Mouse (Mus musculus) frontal cortex, adult 2 months (tissue): ENCODE measurements around the gene Manf. TPM values are rescaled to one million over a fixed set of nuclear protein-coding genes. Genes with fewer than 3 reads are reported as not detected.

Experiments used
- DNase-seq, 2 experiments: peaks; one replicate each; pipeline ENCODE4 v3.0.0; 2022; ENCODE audit warnings: low spot score in 1 of 2; ENCODE audit errors: extremely low spot score in 1 of 2
- polyA plus RNA-seq: library from polyadenylated mRNA; depleted of rRNA; stranded (reverse); fragments of >200 nt; gene quantifications from 2 replicates; pipeline ENCODE4 v1.2.3, GENCODE M21; 2012; rRNA removed

The Manf gene
- 69.3 and 75.8 TPM in 2 replicates for polyA plus RNA-seq

DNA sequence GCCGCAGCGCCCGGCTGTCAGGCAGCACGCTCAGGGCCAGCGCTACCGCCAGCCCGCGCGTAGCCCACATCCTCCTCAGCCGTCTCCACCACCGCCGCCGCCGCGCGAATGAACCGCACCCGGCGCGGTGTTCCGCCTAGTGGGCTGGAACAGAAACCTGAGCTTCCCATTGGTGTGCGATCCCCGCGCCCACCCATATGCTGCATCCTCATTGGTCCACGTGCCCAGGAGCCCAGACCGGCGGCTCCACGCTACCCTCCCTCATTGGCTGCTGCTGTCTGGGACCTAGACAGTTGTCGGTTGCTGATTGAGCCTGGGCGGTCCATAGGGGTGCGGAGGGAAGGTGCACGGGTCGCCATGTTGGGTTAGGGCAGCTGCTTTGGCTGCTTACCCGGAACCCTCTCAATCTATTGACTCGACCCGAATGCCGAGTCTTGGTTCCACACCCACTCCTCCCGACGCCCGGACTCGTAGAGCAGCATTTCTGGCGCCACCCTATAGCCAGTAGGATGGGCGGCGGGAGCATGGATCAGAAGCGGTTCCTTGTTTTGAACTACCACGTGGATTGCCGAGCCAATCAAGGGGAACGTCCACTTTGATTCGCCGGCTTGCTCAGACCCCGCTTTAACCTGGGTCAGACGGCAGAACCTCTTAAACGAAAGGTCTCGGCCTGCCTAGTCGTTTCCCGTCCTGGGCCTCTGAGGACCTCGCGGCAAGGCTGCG is at the start of gene Manf:
Gene Manf, minus strand, starts transcription at position 151 of the 723 bp plus-strand sequence.
- peak; percentile 98 to 99 for DNase-seq

DNA sequence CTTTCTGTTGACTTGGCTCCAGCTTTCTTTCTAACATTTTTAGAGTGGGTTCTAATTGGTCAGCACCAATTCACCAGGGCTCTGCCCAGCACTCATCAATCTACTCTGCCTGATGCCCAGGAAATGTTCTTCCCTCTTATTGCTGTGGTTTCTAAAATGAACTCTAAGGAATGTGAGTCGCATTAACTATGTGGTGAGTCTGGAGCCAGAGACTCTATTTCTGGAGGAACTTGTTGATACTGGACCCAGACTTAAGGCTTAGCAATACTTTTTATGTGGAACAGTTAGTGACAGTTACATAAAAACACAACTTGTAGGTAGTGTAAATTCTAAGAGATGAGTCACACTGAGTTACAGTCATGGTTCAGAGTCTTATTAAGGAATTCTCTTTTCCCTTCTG is 43.2 kb upstream of the Manf start:
- peak; percentile 38 to 48 for DNase-seq

DNA sequence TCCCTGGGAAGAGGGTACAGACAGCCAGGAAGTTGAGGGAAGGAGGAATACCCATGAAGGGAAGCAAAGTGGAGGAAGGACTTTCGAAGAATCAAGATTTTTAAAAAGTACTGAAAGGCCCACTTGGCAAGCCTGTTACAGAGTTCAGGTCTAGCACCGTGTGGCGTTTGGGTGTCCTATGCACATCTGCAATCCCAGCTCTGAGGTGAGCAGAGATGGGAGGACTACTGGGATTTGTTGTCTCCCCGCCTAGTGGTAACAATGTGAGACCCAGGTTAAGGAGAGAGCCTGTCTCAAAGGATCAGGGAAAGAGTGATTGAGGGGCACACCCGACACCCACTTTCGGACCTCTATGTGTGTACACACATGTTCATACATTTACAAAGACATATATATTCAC is 23.1 kb upstream of the Manf start:
- no peak for DNase-seq

GRCm38 (mm10) chr9:106913759-106914158 is 22.0 kb upstream of the Manf start:
- DNase-seq = no peak

- DNase-seq = no peak
These were observed 19.8 kb upstream of the Manf start for GRCm38 (mm10) chr9:106911624-106912023.

- no peak for DNase-seq
These were observed 16.9 kb upstream of the Manf start for GRCm38 (mm10) chr9:106908715-106909114.

GRCm38 (mm10) chr9:106908174-106908573 is 16.4 kb upstream of the Manf start:
- DNase-seq = no peak

GRCm38 (mm10) chr9:106906597-106906996 is 14.8 kb upstream of the Manf start:
- no peak for DNase-seq

DNA sequence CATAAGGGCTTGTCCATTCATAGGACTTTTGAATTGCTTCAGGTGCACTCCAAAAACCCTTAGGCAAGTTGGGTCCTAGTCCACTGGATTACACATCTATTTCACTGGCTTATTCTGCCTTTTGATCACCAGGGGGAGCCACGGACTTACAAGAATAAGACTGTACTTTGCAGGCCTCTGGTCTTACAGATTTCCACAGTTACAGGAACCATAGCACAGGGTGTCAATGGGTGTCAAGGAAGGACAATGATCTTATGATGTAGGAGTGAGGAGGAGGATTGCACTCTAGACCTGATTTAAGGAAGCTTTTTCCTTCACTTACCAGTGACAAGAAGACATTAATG is 12.0 kb upstream of the Manf start:
- DNase-seq = peak in 1 of 2 experiments; percentile 77

- no peak for DNase-seq
These were observed 11.5 kb upstream of the Manf start for GRCm38 (mm10) chr9:106903099-106903790.

- DNase-seq = no peak
These were observed 9.8 kb upstream of the Manf start for GRCm38 (mm10) chr9:106901596-106901995.

DNA sequence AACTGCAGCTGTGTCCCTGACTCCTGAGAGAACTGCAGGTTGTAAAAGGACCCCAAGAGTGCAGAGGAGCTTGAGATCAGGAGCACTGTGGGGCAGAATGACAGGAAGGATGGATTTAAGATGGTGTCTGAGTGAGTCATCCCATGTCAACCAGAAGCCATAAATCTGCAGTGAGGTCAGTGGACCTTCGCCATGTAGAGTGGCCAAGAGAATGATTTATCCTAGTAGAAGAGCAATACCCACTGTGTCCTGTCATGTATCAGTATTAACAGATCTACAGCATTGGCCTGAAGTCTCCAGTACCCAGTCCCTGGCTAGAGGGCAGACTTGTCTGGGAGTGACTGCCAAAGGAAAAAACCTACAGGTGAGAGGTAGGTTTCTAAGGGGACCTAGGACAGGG is 7.1 kb upstream of the Manf start:
- DNase-seq = no peak

DNA sequence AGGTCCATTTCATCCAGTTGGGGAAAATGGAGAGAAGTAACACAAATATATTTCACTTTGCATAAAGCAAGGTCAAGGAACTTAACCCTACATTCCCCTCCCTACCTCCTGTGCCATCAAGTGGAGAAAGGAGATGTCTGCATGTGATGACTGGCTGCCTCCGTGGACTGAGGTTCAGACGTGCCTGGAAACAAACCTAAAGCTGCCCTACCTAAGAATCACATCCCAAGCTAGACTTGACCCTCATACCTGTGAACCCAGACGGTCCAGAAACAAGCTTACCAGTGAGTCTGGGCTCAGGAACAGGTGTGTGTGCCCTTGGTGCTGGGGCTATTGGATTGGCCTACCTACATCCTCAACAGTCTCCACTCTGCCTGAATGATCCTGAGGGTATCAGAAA is 1.5 kb upstream of the Manf start:
- no peak for DNase-seq

DNA sequence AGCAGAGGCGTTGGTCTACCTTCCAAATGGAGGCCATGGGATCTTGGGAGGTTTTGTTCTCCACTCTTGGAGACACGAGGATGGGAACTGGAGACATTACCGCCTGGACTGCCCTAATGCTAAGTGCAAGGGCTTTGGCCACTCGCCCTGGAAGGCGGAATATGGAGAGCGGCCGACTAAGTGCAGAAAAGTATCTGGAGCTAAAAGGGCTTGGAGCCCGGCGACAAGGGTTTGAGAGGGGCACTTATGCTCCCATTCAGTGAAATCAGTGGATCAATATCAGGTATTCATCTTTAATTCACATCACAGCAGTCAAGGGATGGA is 735 bp upstream of the Manf start:
- DNase-seq = no peak

DNA sequence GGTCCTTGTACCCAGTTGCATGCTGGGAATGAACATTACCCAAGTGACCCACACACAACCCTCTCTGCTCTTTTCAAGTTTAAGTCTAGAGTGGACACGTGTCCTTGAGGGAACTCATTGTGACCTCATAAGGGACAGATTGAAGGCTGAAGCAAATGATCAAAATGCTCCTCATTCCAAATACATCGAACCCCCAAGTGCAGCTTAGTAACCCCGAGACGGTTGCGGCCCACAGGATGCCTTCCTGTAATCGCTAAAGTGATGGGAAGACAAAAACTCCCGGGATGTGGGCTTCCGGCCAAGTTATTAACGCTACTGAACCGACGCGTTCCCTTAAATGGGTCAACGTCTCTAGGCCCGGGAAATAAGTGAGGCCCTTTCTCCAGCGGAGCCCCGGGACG is 438 bp downstream of the Manf start:
- no peak for DNase-seq

GRCm38 (mm10) chr9:106890496-106891240 is 1.1 kb downstream of the Manf start:
- DNase-seq = no peak

- DNase-seq = no peak
These were observed 2.5 kb downstream of the Manf start for GRCm38 (mm10) chr9:106889321-106889720.

- no peak for DNase-seq
These were observed 3.4 kb downstream of the Manf start for GRCm38 (mm10) chr9:106888346-106888745.

DNA sequence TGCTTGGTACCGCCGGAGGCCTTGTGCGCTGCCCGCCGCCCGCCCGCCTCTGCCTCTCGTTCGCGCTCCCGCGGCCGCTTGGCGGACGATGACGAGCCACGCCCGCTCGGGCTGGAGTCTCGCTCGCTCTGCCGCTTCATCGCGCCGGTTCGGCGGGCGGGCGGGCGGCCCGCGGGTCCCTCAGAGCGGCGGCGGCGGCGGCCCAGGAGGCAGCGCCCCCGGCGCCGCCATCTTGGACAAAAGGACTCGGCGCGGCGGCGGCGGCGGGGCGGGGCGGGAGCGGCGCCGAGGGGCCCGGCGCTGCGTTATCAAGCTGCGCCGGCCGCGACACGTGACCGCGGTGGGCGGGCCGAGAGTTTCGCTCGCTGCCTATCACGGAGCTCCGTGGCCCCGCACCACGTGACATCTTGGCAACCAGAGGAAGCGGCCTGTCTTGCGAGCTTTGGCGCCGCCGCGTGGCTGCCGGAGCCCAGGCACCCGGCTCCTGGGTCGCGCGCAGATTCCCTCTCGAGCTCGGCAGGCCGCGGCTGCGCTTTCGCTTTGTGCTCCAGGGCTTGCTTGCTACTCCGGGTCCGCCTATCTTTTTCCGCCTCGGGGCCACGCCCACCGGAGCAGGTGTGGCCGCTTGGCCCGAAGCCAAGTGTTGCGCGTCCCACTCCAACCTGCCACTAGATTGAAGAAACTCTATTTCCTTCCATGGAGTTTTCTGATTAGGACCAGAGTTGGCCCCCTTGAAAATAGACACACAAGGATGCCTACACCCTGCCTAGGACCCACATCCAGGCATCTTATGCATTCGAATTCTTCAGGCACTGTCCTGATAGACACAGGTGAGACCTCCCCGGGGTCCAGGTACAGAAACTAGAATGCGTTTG is 4.7 kb downstream of the Manf start, which contains the start of gene Rbm15b:
Gene Rbm15b, minus strand, starts transcription at position 601 of the 875 bp plus-strand sequence.
- DNase-seq = peak; percentile 95 to 99

DNA sequence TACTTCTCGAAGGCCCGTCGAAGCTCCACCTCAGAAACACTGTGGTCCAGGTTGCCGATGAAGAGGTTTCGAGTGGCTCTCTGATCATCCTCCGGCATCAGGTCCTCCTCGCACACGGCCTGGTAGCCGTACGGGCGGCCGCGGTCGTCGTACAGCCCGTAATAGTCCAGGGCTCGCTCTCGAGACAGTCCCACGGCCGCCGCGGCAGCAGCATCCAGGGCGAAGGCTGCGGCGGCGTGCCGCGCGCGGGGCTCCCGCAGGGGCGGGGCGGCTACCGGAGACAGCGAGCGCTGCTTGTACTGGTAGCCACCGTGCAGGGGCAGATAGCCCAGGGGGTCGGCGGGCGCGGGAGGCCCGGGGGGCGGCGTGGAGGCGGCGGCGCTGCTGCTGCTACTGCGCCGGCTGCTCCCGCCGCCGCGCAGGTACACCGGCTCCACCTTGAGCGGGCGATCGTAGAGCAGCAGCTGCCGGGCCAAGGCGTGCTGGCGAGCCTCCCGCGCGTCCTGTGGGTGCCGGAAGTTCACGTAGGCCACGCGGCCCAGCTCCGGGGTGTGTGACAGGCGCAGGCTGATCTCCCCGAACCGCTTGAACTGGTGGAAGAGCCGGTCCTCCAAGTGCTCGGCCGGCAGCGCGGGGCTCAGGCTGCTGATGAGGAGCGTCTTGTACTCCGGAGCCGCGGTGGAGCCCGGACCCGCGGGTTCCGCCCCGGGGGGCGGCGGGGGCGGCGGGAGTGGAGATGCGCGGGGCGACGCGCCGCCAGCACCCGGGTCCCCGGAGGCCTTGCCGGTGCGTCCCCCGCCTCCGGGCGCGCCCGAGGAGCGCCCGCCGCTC is 5.7 kb downstream of the Manf start:
- peak in 1 of 2 experiments; percentile 57 for DNase-seq
